Mouse (Mus musculus) adipose tissue, adult 10 weeks (tissue): ENCODE data around the gene Hist1h4d. TPM values are rescaled to one million over a fixed set of nuclear protein-coding genes. Genes with fewer than 3 reads are reported as not detected.

Source experiments
- polyA plus RNA-seq: library from polyadenylated mRNA; stranded (reverse); fragments of 350-450 nt; fragmentation: Illumina TruSeq; extraction: RNeasy Lipid Tissue Mini Kit (QIAGEN cat#74804); gene quantifications from one replicate; pipeline ENCODE4 v1.2.3, GENCODE M21; 2014; ENCODE audit warnings: low read depth, low replicate concordance

Gene Hist1h4d
- polyA plus RNA-seq, result 0.56 TPM

GRCm38 (mm10) chr13:23581408-23582218 lies at the start of gene Hist1h4d:
Gene Hist1h4d, plus strand, starts transcription at chr13:23581598.

DNA sequence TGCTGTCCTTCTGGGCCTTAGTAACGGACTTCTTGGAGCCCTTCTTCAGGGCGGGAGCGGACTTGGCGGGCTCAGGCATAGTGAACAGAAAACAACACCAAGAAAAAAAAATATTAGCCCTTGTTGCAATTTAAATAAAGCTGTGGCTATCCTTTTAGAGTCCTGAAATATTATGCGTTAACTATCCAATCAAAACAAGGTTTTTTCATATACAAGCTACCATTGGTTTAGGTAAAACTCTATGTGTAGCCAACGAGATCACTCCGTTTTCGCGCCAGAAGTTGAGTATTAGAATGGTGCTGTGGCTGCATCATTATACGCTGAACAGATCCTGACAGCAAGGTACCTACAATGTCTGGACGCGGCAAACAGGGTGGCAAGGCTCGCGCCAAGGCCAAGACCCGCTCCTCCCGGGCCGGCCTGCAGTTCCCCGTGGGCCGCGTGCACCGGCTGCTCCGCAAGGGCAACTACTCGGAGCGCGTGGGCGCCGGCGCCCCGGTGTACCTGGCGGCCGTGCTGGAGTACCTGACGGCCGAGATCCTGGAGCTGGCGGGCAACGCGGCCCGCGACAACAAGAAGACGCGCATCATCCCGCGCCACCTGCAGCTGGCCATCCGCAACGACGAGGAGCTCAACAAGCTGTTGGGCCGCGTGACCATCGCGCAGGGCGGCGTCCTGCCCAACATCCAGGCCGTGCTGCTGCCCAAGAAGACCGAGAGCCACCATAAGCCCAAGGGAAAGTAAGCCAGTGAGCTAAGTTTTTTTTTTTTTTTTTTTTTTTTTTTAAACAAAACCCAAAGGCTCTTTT lies 47.6 kb upstream of the Hist1h4d start, which contains the start of gene Hist1h2af:
Hist1h2af (plus strand) TSS at position 347 of the 808 bp plus-strand sequence.

GRCm38 (mm10) chr13:23535137-23536075 lies 46.0 kb upstream of the Hist1h4d start, which contains the start of gene Hist1h3g:
Gene Hist1h3g, plus strand, starts transcription at chr13:23535422.

DNA sequence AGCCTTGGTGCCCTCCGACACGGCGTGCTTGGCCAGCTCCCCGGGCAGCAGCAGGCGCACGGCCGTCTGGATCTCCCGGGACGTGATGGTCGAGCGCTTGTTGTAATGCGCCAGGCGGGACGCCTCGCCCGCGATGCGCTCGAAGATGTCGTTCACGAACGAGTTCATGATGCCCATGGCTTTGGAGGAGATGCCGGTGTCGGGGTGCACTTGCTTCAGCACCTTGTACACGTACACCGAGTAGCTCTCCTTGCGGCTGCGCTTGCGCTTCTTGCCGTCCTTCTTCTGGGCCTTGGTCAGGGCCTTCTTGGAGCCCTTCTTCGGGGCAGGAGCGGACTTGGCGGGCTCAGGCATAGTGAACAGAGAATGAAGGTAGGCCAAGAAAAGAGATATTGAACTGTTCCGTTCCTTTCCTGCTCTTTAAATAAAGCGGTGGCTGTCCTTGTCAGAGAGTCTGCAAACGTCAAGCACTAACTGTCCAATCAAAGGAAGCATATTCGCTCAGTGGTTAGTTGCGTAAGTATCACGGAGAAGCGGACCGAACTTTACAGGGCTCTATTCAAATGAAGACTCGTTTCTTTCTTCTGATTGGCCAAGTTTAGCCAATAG lies 38.3 kb upstream of the Hist1h4d start, which contains the start of gene Hist1h2bh:
Hist1h2bh (minus strand) TSS at position 394 of the 609 bp plus-strand sequence.

GRCm38 (mm10) chr13:23543965-23544786 lies 37.2 kb upstream of the Hist1h4d start, which contains the start of gene Hist1h3f:
Gene Hist1h3f, plus strand, starts transcription at chr13:23544052.

DNA sequence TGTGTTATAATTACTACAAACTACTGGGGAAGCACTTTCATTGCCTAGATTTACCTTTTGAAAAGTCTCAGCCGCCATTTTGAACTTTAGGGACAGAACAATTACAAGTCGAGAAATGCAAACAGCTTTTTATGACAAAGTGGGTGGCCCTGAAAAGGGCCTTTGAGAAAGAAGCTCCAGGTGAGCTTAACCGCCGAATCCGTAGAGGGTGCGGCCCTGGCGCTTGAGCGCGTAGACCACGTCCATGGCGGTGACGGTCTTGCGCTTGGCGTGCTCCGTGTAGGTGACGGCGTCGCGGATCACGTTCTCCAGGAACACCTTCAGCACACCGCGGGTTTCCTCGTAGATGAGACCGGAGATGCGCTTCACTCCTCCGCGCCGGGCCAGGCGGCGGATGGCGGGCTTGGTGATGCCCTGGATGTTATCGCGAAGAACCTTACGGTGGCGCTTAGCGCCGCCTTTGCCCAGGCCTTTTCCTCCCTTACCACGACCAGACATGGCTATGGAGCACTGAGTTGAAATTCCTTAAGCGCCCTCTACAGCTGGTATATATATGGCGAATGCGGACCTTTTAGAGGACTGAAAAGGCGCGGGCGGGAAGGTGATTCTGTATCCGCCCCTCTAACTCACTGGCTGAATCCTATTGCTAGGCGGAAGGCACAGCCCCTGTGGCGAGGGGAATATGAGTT lies 30.1 kb upstream of the Hist1h4d start, which contains the start of gene Hist1h4f:
Hist1h4f (minus strand) TSS at position 503 of the 689 bp plus-strand sequence.

DNA sequence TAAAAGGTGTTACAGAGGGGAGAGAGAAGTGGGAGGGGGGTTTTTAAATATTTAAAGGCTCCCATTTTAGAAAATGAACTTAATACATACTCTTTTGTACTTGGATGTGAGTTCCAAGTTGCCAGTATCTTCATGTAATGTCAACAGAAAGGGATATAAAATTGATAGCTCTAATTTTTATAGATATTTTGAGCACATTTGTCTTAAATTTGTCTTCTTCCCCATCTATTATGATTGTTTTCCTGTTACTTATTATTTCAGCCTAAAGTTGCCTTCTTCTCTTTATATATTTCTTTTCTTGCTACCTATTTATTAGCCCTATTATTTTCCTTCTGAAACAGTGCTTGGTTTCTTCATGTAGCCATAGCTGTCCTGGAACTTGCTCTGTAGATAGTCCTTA lies 28.4 kb upstream of the Hist1h4d start, which contains the start of gene Hist1h1d:
Hist1h1d (plus strand) TSS at position 301 of the 400 bp plus-strand sequence.

GRCm38 (mm10) chr13:23561883-23562659 lies 19.3 kb upstream of the Hist1h4d start, which contains the start of gene Hist1h3e:
Gene Hist1h3e, minus strand, starts transcription at chr13:23562369.

DNA sequence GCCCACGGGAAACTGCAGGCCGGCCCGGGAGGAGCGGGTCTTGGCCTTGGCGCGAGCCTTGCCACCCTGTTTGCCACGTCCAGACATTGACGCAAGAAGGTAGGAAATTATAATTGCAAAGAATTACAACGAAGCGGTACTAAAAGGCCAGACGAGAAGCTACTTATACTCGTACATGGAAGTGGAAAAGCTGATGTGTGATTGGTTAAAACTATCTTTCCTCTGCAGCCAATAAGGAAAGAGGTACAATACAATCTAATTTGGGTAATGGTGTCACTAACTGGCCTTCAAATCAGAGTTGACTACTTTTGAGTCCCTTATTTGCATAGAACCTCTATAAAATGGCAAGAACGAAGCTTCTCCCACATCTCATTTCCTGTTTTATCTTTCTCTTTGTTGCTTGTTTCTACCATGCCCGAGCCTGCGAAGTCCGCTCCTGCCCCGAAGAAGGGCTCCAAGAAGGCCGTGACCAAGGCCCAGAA lies 10.3 kb upstream of the Hist1h4d start, which contains the start of the genes Hist1h2ae and Hist1h2bg:
Hist1h2ae (minus strand) TSS at position 199 of the 482 bp plus-strand sequence.
Hist1h2bg (plus strand) TSS at position 375 of the 482 bp plus-strand sequence.

GRCm38 (mm10) chr13:23573898-23574524 lies 7.4 kb upstream of the Hist1h4d start, which contains the start of the genes Hist1h2bf and Hist1h2ad:
Gene Hist1h2bf, minus strand, starts transcription at chr13:23574196.
Gene Hist1h2ad, plus strand, starts transcription at chr13:23574381.

DNA sequence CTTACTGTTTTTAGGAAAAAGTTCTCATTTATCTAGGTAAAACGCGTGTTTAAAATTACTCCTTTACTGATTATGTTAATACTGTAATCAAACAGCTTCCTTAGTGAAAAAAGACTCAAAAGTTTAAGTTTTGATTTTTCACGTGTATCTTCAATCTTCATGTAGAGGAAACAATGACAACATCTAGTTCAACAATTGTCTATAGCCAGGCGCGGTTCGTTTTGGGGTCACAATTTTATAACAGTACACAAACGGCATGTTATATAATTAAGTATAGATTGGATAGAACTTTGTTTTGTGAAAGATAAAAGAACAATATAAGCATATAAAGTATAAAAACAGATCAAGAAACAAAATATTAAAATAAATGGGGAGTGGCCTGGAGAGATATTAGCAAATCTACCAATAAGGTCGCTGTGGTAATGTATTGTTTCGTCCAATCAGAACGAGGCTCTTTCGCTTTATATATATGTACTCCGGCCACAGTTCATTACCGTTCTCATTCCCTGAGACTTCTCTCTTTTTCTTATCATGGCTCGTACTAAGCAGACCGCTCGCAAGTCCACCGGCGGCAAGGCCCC lies 6.0 kb upstream of the Hist1h4d start, which contains the start of gene Hist1h3d:
Hist1h3d (plus strand) TSS at position 493 of the 581 bp plus-strand sequence.

GRCm38 (mm10) chr13:23620733-23621531 lies 39.5 kb downstream of the Hist1h4d start, which contains the start of gene Hist1h2be:
Gene Hist1h2be, minus strand, starts transcription at chr13:23621124.

GRCm38 (mm10) chr13:23622175-23622671 lies 40.8 kb downstream of the Hist1h4d start, which contains the start of gene Hist1h1e:
Gene Hist1h1e, minus strand, starts transcription at chr13:23622558.

